Mouse (Mus musculus) lung, adult 2 months (tissue): ENCODE results near the gene Adh4.

Source experiments
- CTCF ChIP-seq: fragments of 200-500 bp; IDR thresholded peaks from 2 replicates; pipeline ENCODE4 v1.5.1; 2011; ENCODE audit warnings: mild to moderate bottlenecking, low read length, control low read depth; ENCODE audit not compliant: insufficient read depth
- POLR2A ChIP-seq: fragments of 200-500 bp; IDR thresholded peaks from 2 replicates; pipeline ENCODE4 v1.6.1; 2011; ENCODE audit warnings: low read depth, mild to moderate bottlenecking, control low read depth, low read length, borderline replicate concordance; ENCODE audit errors: extremely low read depth

- TF ChIP-seq POLR2A: no peak
- no peak for TF ChIP-seq CTCF
Measured at GRCm38 (mm10) chr3:138430360-138430976, 15.2 kb downstream of the Adh4 start.
